Mouse (Mus musculus): ENCODE results near the gene Vps53. TPM values are rescaled to one million over a fixed set of nuclear protein-coding genes. Genes with fewer than 3 reads are reported as not detected.

Vps53 gene
- total and polyA plus RNA-seq, 3 experiments: 16.4 to 25.1 (median 24.3) TPM

DNA sequence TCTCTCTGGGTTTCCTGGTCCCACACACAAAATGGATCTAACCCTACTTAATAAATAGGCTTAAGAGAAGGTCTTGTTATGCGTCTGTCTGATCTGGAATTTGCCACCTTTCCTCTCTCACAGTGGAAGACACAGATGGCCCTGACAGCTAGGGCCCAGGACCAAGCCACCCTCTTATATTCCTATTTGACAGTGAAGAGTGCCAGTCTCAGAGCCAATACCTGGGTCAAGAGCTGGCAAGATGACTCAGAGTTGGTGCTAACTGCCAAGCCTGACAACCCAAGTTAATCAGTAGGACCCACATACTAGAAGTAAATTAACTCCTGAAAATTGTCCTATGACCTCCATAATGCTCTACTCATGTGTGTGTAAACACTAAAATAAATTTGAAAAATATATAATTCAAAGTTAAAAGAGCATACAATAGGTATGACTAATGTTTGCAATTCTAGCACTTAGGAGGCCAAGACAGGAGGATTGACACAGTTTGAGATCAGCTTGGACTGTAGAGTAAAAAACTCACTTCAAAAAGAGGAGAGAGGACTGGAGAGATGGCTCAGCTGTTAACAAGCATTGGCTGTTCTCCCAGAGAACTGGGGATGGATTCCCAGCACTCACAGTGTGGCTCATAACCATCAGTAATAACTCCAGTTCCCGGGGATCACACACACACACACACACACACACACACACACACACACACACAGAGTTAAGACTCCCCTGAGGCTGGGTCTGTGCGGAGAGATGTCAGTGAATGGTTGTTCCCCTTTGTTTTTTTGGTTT is 140.0 kb downstream of the Vps53 start:
- no peaks in the 10 kb centered on the region for H3K79me2 ChIP-seq (replicated peaks; ENCODE audit: control insufficient read depth, insufficient read depth, low read length)
- 75% methylated on average over 3 of the region's 3 CpGs for WGBS
- no peak overlapping the region for H3K9ac ChIP-seq (ENCODE audit: low read depth, low read length)
- peak overlapping the region; percentile 47; the same call in 1 of the 2 replicates for H3K27ac ChIP-seq
- peaks cover 42% of the 10 kb centered on the region for H3K4me1 ChIP-seq (ENCODE audit: control insufficient read depth, insufficient read depth, low read length)
- intact Hi-C loops (cut with DNase I): loop anchor here (5.0 kb wide), 1 partner anchor 102 kb away; the partner anchor contains the start of gene Rph3al
- H3K36me3 ChIP-seq (ENCODE audit: control insufficient read depth, insufficient read depth, low read length): peaks cover 11% of the 10 kb centered on the region
- TF ChIP-seq EP300 (IDR thresholded peaks at IDR 0.05; ENCODE audit: insufficient read depth, low read depth, low read length): no peak
- TF ChIP-seq POLR2A (IDR thresholded peaks at IDR 0.05; ENCODE audit: insufficient read depth, low read depth, low read length): no peak
- TF ChIP-seq CTCF (IDR thresholded peaks at IDR 0.05): no peak
- DNase-seq: no peak
- no peak overlapping the region for H3K4me3 ChIP-seq
- H3K27me3 ChIP-seq (ENCODE audit: control insufficient read depth, insufficient read depth, low read length): no peaks in the 10 kb centered on the region

DNA sequence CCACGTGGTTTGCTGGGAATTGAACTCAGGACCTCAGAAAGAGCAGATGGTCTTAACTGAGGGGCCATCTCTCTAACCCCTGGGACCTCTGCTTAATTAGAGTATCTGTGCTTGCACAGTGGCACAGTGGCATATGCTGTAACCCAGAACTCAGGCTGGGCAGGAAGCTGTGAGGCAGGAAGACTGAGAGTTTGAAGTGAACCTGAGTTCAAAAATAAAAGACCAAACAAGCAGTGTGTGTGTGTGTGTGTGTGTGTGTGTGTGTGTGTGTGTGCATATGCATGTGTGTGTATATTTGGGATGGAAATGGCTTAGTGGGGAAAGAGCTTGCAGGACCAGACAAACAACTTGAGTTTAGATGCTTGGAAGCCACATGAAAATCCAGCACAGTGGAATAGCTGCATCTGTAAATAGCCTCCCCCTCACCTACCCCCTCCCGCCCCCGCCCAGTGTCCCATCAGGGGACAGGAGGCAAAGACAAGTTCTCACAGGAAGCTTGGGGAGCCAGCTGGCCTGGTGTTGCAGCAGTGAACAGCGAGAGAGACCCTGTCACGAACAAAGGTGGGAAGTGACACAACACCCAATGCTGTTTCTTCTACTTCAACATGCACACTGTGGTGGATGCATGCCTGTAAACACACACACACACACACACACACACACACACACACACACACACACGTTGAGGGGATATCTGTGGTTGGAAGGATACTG is 141.7 kb downstream of the Vps53 start:
- 39% methylated on average over 6 of the region's 6 CpGs for WGBS
- Histone ChIP-seq H3K27me3 (ENCODE audit: control insufficient read depth, insufficient read depth, low read length) (no peaks in the 10 kb centered on the region), H3K79me2 (replicated peaks; ENCODE audit: control insufficient read depth, insufficient read depth, low read length) (no peaks in the 10 kb centered on the region), H3K27ac (peak overlapping the region; percentile 40), H3K4me1 (ENCODE audit: control insufficient read depth, insufficient read depth, low read length) (peaks cover 34% of the 10 kb centered on the region), H3K4me3 (no peak overlapping the region), H3K9ac (ENCODE audit: low read depth, low read length) (no peak overlapping the region), H3K36me3 (ENCODE audit: control insufficient read depth, insufficient read depth, low read length) (peaks cover 6% of the 10 kb centered on the region)
- DNase-seq: peak in 1 of 2 experiments; percentile 39
- intact Hi-C loops (cut with DNase I): loop anchor here (5.0 kb wide), 1 partner anchor 100 kb away; the partner anchor contains the start of gene Rph3al
- TF ChIP-seq CTCF (IDR thresholded peaks at IDR 0.05) (no peak), EP300 (IDR thresholded peaks at IDR 0.05; ENCODE audit: insufficient read depth, low read depth, low read length) (peak; percentile 90)

DNA sequence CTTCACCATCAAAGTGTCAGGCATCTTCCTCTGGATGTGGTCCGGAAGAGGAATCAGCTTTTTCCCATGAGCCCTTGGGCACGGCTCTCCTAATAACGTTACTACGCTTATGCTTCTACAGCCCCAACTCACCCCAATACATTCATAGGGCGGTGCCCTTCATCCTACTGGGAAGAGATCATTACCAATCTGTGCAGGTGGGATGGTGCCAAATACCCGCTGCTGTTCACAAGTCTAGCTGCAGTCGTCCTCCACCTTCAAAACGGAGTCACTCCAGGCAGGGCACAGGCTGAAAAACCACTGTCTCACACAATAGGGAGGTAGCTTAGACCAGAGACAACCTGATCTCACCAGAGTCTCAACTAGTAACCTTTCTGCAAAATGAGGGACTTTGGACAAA is 144.3 kb downstream of the Vps53 start:
- Histone ChIP-seq H3K27ac (peak overlapping the region; percentile 40), H3K27me3 (ENCODE audit: control insufficient read depth, insufficient read depth, low read length) (no peaks in the 10 kb centered on the region), H3K36me3 (ENCODE audit: control insufficient read depth, insufficient read depth, low read length) (peaks cover 2% of the 10 kb centered on the region; the same call in 1 of the 2 replicates), H3K4me3 (no peak overlapping the region), H3K79me2 (replicated peaks; ENCODE audit: control insufficient read depth, insufficient read depth, low read length) (no peaks in the 10 kb centered on the region), H3K4me1 (ENCODE audit: control insufficient read depth, insufficient read depth, low read length) (peaks cover 24% of the 10 kb centered on the region), H3K9ac (ENCODE audit: low read depth, low read length) (no peak overlapping the region)
- no peak for DNase-seq
- TF ChIP-seq EP300 (IDR thresholded peaks at IDR 0.05; ENCODE audit: insufficient read depth, low read depth, low read length): no peak
- TF ChIP-seq POLR2A (IDR thresholded peaks at IDR 0.05; ENCODE audit: insufficient read depth, low read depth, low read length): no peak
- no peak for TF ChIP-seq CTCF (IDR thresholded peaks at IDR 0.05)
- WGBS: 91% methylated on average over 8 of the region's 8 CpGs
- intact Hi-C loops (cut with DNase I): loop anchor here (2.0 to 5.0 kb wide), 2 partner anchors 96 to 98 kb away; partner anchors contain the start of gene Rph3al

DNA sequence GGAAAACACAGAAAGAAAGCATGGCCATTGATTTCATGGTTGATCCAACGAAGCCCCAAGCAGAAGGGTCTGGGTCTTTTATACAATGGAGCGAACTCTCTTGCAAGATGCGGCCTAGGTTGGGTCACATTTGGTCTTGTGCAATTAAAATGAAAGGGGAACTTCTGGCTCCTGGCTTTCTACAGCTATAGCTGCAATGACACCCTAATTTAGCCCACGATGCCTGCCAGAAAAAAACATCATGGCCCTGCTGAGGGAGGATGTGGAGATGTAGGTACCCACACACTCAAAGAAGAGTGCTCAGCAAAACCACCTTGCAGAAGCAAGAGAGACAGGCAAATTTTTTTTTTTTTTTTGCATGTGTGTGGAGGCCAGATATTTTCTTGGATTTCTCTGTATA is 145.6 kb downstream of the Vps53 start:
- no peaks in the 10 kb centered on the region for H3K79me2 ChIP-seq (replicated peaks; ENCODE audit: control insufficient read depth, insufficient read depth, low read length)
- WGBS: 91% methylated on average over 4 of the region's 4 CpGs
- DNase-seq: no peak
- H3K4me3 ChIP-seq: no peak overlapping the region
- intact Hi-C loops (cut with DNase I): loop anchor here (2.0 kb wide), 1 partner anchor 97 kb away; no protein-coding TSS in a partner anchor
- H3K36me3 ChIP-seq (ENCODE audit: control insufficient read depth, insufficient read depth, low read length): peaks cover 2% of the 10 kb centered on the region; the same call in 1 of the 2 replicates
- H3K27me3 ChIP-seq (ENCODE audit: control insufficient read depth, insufficient read depth, low read length): no peaks in the 10 kb centered on the region
- no peak overlapping the region; the same call in 1 of the 2 replicates for H3K27ac ChIP-seq
- TF ChIP-seq EP300 (IDR thresholded peaks at IDR 0.05; ENCODE audit: insufficient read depth, low read depth, low read length): no peak
- TF ChIP-seq POLR2A (IDR thresholded peaks at IDR 0.05; ENCODE audit: insufficient read depth, low read depth, low read length): no peak
- no peak for TF ChIP-seq CTCF (IDR thresholded peaks at IDR 0.05)
- H3K9ac ChIP-seq (ENCODE audit: low read depth, low read length): no peak overlapping the region
- H3K4me1 ChIP-seq (ENCODE audit: control insufficient read depth, insufficient read depth, low read length): peaks cover 24% of the 10 kb centered on the region

DNA sequence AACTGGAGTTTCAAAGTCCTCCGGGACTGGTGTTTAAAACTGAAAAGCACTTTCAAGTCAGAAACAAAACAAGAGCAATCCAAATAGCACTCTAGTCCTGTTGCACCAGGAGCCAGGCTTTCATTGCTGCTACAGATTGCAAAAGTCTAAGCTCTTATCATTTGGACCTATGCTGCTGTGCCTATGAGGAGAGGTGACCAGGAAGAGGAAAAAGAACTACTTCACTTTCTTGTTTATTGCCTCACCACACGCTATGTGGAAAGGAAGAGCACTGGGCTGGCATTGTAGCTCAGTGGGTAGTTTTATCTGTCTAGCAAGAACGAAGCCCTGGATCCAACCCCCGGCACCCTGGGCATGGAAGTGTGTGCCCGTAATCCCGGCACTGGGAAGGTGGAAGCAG is 146.1 kb downstream of the Vps53 start:
- Histone ChIP-seq H3K27ac (no peak overlapping the region; the same call in 1 of the 2 replicates), H3K27me3 (ENCODE audit: control insufficient read depth, insufficient read depth, low read length) (no peaks in the 10 kb centered on the region), H3K9ac (ENCODE audit: low read depth, low read length) (no peak overlapping the region), H3K4me1 (ENCODE audit: control insufficient read depth, insufficient read depth, low read length) (peaks cover 24% of the 10 kb centered on the region), H3K79me2 (replicated peaks; ENCODE audit: control insufficient read depth, insufficient read depth, low read length) (no peaks in the 10 kb centered on the region), H3K36me3 (ENCODE audit: control insufficient read depth, insufficient read depth, low read length) (peaks cover 2% of the 10 kb centered on the region; the same call in 1 of the 2 replicates), H3K4me3 (no peak overlapping the region)
- DNase-seq: no peak
- 78% methylated on average over 6 of the region's 6 CpGs for WGBS
- intact Hi-C loops (cut with DNase I): no loop called here
- TF ChIP-seq POLR2A (IDR thresholded peaks at IDR 0.05; ENCODE audit: insufficient read depth, low read depth, low read length): no peak
- no peak for TF ChIP-seq EP300 (IDR thresholded peaks at IDR 0.05; ENCODE audit: insufficient read depth, low read depth, low read length)
- no peak for TF ChIP-seq CTCF (IDR thresholded peaks at IDR 0.05)

All from heart, adult 2 months (tissue).